Mouse (Mus musculus): ENCODE data around the gene Vmn1r67.

Vmn1r67 gene

GRCm38 (mm10) chr7:10443031-10443430, at the start of gene Vmn1r67:
Vmn1r67 (plus strand) TSS chr7:10443331.
- no peak for DNase-seq (ENCODE audit: low read depth, low spot score)

GRCm38 (mm10) chr7:10458166-10458565, 15.0 kb downstream of the Vmn1r67 start:
- DNase-seq (ENCODE audit: low read depth, low spot score), result no peak

GRCm38 (mm10) chr7:10479813-10480212, 36.7 kb downstream of the Vmn1r67 start:
- no peak for DNase-seq (ENCODE audit: low read depth, low spot score)

- no peak for DNase-seq (ENCODE audit: low read depth, low spot score)
Measured at GRCm38 (mm10) chr7:10480588-10481233, 37.6 kb downstream of the Vmn1r67 start.

GRCm38 (mm10) chr7:10494786-10495521, 51.8 kb downstream of the Vmn1r67 start, which contains the start of gene Zik1:
Zik1 (minus strand) TSS chr7:10495394.
- peak; percentile 36 for DNase-seq (ENCODE audit: low read depth, low spot score)

GRCm38 (mm10) chr7:10495578-10495977, 52.4 kb downstream of the Vmn1r67 start:
- DNase-seq (ENCODE audit: low read depth, low spot score), result no peak
